Mouse (Mus musculus) midbrain, embryonic 12.5 days (tissue): ENCODE measurements around the gene Col5a3. TPM values are rescaled to one million over a fixed set of nuclear protein-coding genes. Genes with fewer than 3 reads are reported as not detected.
A peak's percentile ranks its signal among the peaks of the same experiment; 100 is the strongest.
"Not testable (repeated sequence)": the region's sequence is repeated elsewhere in the genome, so short reads cannot be mapped to it uniquely, and the experiment has no call there.

ENCODE experiments used
- ATAC-seq: fragments of 200-750 bp; cut with Nextera tagmentation; 2 replicates; pipeline ENCODE4 v1.8.0; 2017; ENCODE audit warnings: low read depth, moderate TSS enrichment, moderate library complexity; ENCODE audit not compliant: low FRiP score
- H3K27ac ChIP-seq: fragments of 300-500 bp; sonication (generic); replicated peaks from 2 replicates; pipeline ENCODE4 v1.5.1; 2016; ENCODE audit warnings: mild to moderate bottlenecking
- H3K27me3 ChIP-seq: fragments of 300-500 bp; sonication (generic); 2 replicates; pipeline ENCODE4 v1.6.1; 2016; ENCODE audit warnings: mild to moderate bottlenecking
- H3K36me3 ChIP-seq: fragments of 300-500 bp; sonication (generic); 2 replicates; pipeline ENCODE4 v1.6.1; 2016
- H3K4me1 ChIP-seq: fragments of 300-500 bp; sonication (generic); 2 replicates; pipeline ENCODE4 v1.6.1; 2016
- H3K4me2 ChIP-seq: fragments of 300-500 bp; sonication (generic); replicated peaks from 2 replicates; pipeline ENCODE4 v1.6.1; 2016; ENCODE audit warnings: mild to moderate bottlenecking, moderate library complexity
- H3K4me3 ChIP-seq: fragments of 300-500 bp; sonication (generic); 2 replicates; pipeline ENCODE4 v1.5.1; 2016; ENCODE audit warnings: mild to moderate bottlenecking
- H3K9ac ChIP-seq: fragments of 300-500 bp; sonication (generic); replicated peaks from 2 replicates; pipeline ENCODE4 v1.6.1; 2016; ENCODE audit warnings: mild to moderate bottlenecking, moderate library complexity
- H3K9me3 ChIP-seq: fragments of 300-500 bp; sonication (generic); 2 replicates; pipeline ENCODE4 v1.6.1; 2016; ENCODE audit warnings: mild to moderate bottlenecking
- WGBS: fragments of 180-500 bp; shearing (Covaris S2); methylation state at CpG from one replicate; pipeline ENCODE4 v1.1.7; 2016; 5-methylcytosine and 5-hydroxymethylcytosine counted together
- polyA plus RNA-seq: library from polyadenylated mRNA; unstranded; fragments of >200 nt; fragmentation: Nextera tagmentation; extraction: Ambion mirVana; gene quantifications from 2 replicates; pipeline ENCODE4 v1.2.1, GENCODE M21; 2016

Gene Col5a3
- 0.63 and 0.84 TPM in 2 replicates for polyA plus RNA-seq

DNA sequence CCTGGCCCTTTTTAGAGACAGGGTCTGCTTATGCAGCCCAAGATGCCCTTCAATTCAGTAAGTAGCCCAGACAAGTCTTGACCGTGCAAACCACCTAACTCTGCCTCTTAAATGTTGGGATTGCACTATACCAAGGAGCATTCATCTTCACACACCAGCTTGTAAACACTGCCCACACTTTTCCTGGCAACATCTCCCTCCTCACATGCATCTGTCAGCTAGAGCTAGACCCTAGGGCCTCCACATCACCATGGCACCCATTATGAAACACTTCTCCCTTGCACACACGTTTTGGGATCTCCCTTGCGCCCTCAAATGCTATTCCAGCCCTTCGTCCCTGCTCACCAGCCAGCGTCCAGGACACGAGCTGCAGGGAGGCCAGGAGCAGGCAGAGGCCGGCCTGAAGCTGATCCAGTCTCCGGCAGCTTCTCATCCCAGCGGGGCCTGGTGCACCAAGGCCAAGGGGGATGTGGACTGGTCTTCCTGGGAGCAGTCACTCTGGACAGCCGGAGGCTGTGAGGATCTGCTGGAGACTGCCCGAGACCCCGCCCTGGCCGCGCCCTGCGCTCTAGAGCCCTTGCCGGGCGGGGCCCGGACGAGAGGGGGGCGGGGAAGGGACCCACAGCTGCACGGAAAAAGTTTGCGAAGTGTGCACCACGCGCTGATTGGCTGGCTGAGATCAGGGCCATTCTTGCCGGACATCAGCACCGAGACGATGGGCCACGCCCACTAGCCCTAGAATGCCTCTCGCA, at the start of gene Col5a3:
Gene Col5a3 (minus strand): TSS at position 547 of the 752 bp plus-strand sequence.
- Histone ChIP-seq H3K9ac (peak within 1 kb of the TSS; percentile 39; the same call in 1 of the 2 replicates), H3K4me3 (peak within 1 kb of the TSS; percentile 31), H3K4me1 (peaks cover 10% of the 10 kb centered on the region), H3K4me2 (peak within 1 kb of the TSS; percentile 51), H3K27ac (no peak within 1 kb of the TSS), H3K36me3 (no peaks in the 10 kb centered on the region), H3K27me3 (peaks cover 48% of the 10 kb centered on the region), H3K9me3 (no peaks in the 10 kb centered on the region)
- 5% methylated on average over 24 of the region's 29 CpGs for WGBS
- peak; percentile 70; the same call in 1 of the 2 replicates for ATAC-seq

DNA sequence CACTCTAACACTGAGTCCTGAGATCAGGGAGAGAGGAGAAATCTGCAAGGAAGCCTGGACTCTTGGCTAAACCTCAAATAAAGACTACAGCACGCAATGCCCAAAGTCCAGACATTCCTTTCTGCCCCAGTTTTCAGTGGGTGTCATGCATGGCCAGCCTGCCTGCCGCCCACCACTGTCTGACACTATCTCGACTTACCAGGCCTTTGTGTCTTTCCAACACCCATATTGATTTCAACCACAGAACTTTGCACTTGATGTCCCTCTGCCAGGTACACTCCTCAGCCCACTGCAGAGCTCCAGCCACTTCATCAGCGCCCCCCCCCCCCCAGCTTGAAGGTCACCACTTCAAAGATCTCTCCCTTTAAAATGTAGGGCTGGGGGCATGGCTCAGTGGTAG, 47.4 kb upstream of the Col5a3 start:
- WGBS = 63% methylated on average over 4 of the region's 4 CpGs
- no peak for ATAC-seq
- H3K4me3 ChIP-seq = no peak overlapping the region

DNA sequence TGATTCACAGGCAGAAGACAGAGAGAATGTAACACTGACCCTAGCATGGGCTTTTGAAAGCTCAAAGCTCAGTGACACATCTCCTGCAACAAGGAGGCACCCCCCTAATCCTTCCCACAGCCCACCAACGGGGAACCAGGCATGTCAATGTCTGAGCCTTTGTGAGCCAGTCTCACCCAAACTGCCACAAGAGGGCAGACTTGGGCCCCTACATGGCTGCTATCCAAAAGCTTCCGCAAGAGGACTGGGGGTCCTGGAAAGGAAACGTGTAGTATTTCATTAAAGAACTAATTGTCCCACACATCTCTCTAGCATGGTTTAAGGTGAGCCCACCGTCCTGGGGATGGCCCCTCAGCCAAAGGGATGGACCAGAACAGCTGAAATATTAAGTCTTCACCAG, 47.0 kb upstream of the Col5a3 start:
- H3K27me3 ChIP-seq = peaks cover 16% of the 10 kb centered on the region
- H3K4me1 ChIP-seq = no peaks in the 10 kb centered on the region
- H3K36me3 ChIP-seq = no peaks in the 10 kb centered on the region
- H3K4me2 ChIP-seq = no peak overlapping the region
- no peak overlapping the region for H3K4me3 ChIP-seq
- no peaks in the 10 kb centered on the region for H3K9me3 ChIP-seq
- no peak for ATAC-seq
- H3K9ac ChIP-seq = no peak overlapping the region
- no peak overlapping the region for H3K27ac ChIP-seq
- WGBS = 12% methylated on average over 4 of the region's 4 CpGs

More for the DNA sequence above, 47.4 kb upstream of the Col5a3 start:
- H3K36me3 ChIP-seq = no peaks in the 10 kb centered on the region
- H3K9me3 ChIP-seq = no peaks in the 10 kb centered on the region
- no peaks in the 10 kb centered on the region for H3K4me1 ChIP-seq
- no peak overlapping the region for H3K9ac ChIP-seq
- H3K27me3 ChIP-seq = peaks cover 20% of the 10 kb centered on the region
- H3K4me2 ChIP-seq = no peak overlapping the region
- no peak overlapping the region for H3K27ac ChIP-seq

DNA sequence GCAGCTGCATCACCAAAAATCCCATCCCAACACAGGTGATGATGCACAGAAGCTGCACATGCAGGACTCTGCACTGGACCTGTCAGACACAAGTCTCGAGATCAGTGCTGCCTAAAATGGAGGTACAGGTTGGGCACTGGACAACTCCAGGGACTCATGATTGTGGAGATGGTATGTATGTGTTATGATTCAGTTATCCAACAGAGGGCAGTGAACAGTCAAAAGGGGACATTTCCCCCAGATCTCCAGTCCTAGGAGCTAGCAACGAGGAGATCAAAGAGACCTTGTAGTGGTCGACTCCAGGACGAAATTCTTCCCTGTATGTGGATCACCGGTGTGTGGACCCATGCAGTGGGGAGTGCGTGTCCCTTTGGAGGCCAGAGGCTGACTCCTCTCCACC, 45.1 kb upstream of the Col5a3 start:
- no peak overlapping the region for H3K9ac ChIP-seq
- no peaks in the 10 kb centered on the region for H3K36me3 ChIP-seq
- 55% methylated on average over 6 of the region's 6 CpGs for WGBS
- no peak overlapping the region for H3K4me2 ChIP-seq
- H3K27ac ChIP-seq = no peak overlapping the region
- H3K4me3 ChIP-seq = no peak overlapping the region
- no peak for ATAC-seq
- H3K4me1 ChIP-seq = no peaks in the 10 kb centered on the region
- 0 out of 2 replicates have a peak, but pooled peaks cover 6% of the 10 kb centered on the region for H3K27me3 ChIP-seq
- H3K9me3 ChIP-seq = no peaks in the 10 kb centered on the region

DNA sequence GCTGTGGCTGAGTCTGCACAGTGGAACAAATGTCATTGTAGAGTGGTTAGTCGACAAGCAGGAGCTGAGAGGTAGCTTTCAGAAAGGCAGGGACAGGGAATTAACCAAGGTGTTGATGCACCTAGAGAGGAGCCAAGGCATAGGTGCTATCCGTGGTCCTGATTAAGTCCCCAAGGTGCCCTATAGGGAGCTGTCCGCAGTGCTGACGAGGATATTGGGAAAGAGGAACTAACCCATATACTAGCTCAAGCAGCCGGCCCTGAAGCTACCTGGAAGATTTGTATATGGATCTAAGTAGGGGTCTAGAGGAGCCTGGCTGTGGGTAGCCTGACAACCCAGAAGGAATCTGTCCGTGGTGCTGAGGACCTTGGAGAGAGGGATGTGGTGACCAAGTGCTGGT, 42.3 kb upstream of the Col5a3 start:
- no peaks in the 10 kb centered on the region for H3K9me3 ChIP-seq
- H3K36me3 ChIP-seq = no peaks in the 10 kb centered on the region
- H3K9ac ChIP-seq = no peak overlapping the region
- 0 out of 2 replicates have a peak, but pooled peaks cover 21% of the 10 kb centered on the region for H3K27me3 ChIP-seq
- ATAC-seq = no peak
- H3K4me3 ChIP-seq = no peak overlapping the region
- no peak overlapping the region for H3K4me2 ChIP-seq
- H3K4me1 ChIP-seq = no peaks in the 10 kb centered on the region
- H3K27ac ChIP-seq = no peak overlapping the region
- 13% methylated on average over 6 of the region's 6 CpGs for WGBS

DNA sequence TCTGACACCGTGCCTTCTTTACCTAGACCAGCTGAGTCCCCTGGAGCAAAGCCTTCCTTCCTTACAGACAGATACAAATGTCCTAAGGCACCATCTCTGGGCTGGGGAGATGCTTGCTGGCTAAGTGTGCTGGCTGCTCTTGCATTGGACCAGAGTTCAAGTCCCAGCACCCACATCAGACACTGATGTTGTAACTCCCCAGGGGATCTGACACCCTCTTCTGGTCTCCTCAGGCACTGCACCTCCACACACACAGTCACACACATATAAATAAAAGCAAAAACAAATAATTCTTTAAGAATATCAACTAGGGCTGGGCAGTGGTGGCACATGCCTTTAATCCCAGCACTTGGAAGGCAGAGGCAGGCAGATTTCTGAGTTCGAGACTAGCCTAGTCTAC, 35.3 kb upstream of the Col5a3 start:
- 89% methylated on average over 2 of the region's 2 CpGs for WGBS
- no peak overlapping the region for H3K9ac ChIP-seq
- H3K27ac ChIP-seq = no peak overlapping the region
- H3K9me3 ChIP-seq = no peaks in the 10 kb centered on the region
- H3K4me2 ChIP-seq = no peak overlapping the region
- no peak overlapping the region for H3K4me3 ChIP-seq
- ATAC-seq = no peak
- H3K4me1 ChIP-seq = no peaks in the 10 kb centered on the region
- no peaks in the 10 kb centered on the region for H3K36me3 ChIP-seq
- H3K27me3 ChIP-seq = 0 out of 2 replicates have a peak, but pooled peaks cover 14% of the 10 kb centered on the region

DNA sequence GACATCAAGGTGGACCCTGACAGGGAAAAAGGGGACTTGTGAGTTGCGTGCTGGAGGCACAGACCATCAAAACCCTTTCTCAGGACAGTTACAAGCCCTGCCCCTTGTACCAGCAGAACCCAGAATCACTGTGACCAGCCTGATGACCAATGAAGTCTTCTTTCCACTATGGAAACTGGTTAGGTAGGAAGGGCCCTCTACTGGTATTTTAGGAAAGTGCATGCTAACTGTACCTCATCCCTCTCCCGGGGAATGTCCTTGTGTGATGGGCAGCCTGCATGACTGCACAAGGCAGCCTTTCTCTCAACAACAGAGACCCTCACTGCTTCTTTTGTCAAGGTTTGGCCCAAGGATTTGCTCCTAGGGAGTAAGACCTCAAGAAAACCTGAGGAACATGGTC, 27.8 kb upstream of the Col5a3 start:
- Histone ChIP-seq H3K4me2 (no peak overlapping the region), H3K27me3 (no peaks in the 10 kb centered on the region), H3K9me3 (no peaks in the 10 kb centered on the region), H3K9ac (no peak overlapping the region), H3K4me3 (no peak overlapping the region), H3K27ac (no peak overlapping the region), H3K36me3 (no peaks in the 10 kb centered on the region), H3K4me1 (no peaks in the 10 kb centered on the region)
- WGBS = 32% methylated on average over 2 of the region's 2 CpGs
- no peak for ATAC-seq

DNA sequence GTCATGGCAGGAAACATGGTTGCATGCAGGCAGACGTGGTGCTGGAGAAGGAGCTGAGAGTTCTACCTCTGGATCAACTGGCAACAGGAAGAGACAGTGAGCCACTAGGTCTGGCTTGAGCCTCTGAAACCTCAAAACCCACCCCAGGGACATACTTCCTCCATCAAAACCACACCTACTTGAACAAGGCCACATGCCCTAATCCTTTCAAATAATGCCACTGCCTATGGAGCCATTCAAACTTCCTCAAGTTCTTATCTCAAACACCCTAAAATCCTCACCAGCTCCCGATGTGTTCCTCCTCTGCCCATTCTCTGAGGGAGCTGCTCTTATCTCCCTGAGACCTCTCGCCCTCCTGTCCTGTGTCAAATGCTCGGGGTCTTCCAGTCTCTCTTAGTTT, 27.3 kb upstream of the Col5a3 start:
- no peaks in the 10 kb centered on the region for H3K36me3 ChIP-seq
- no peak overlapping the region for H3K4me3 ChIP-seq
- 74% methylated on average over 4 of the region's 4 CpGs for WGBS
- no peak overlapping the region for H3K4me2 ChIP-seq
- H3K9ac ChIP-seq = no peak overlapping the region
- H3K27me3 ChIP-seq = no peaks in the 10 kb centered on the region; the same call in 1 of the 2 replicates
- ATAC-seq = no peak
- no peaks in the 10 kb centered on the region for H3K9me3 ChIP-seq
- no peak overlapping the region for H3K27ac ChIP-seq
- no peaks in the 10 kb centered on the region for H3K4me1 ChIP-seq

DNA sequence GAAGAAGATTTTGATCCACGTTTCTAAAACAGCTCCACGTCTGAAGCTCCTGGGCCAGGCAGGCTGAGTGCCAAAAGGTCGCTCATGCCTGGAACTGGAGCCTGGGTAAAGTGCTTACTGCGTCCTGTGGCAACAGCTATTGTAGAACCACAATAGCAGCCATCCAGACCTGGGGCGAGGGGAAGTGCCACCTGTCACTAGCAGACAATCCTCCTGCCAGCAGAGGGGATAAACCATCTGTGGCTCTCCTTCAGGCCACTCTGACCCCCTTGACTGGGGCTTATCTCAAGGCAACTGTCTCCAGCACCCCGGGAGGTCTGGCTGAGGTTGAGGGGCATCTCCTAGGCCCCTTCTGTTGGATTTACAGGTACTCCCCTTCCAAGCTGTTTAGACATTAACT, 24.1 kb upstream of the Col5a3 start:
- no peaks in the 10 kb centered on the region for H3K4me1 ChIP-seq
- no peak for ATAC-seq
- 38% methylated on average over 6 of the region's 6 CpGs for WGBS

DNA sequence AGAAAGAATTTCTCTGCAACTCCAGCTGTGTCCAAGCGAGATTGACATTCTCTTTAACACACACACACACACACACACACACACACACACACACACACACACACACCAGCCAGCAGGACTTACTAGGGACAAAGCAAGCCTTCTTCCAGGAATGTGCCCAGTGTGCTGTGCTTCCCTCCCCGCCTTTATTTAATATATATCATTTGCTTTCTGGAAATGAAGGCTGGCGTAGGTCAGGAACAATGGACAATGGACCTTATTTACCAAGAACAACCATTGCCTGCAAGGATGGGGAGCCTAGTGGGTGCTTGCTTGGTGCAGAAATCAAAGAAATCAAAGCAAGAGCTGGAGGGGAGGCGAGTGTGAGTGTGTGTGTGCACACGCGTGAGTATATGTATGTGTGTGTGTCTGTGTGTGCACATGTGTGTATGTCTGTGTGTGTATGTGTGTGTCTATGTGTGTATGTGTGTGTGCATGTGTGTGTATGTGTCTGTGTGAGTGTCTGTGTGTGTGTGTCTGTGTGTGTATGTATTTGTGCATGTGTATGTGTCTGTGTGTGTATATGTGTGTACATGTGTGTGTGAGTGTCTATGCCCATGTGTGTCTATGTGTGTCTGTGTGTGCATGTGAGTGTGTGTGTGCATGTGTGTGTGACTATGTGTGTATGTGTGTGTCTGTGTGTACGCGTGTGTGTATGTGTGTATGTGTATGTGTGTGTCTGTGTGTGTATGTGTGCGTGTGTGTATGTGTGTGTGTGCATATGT, 22.5 kb upstream of the Col5a3 start:
- Histone ChIP-seq H3K4me3 (no peak overlapping the region), H3K9ac (no peak overlapping the region; the same call in 1 of the 2 replicates), H3K9me3 (no peaks in the 10 kb centered on the region), H3K4me2 (no peak overlapping the region), H3K36me3 (no peaks in the 10 kb centered on the region), H3K4me1 (no peaks in the 10 kb centered on the region), H3K27ac (no peak overlapping the region), H3K27me3 (no peaks in the 10 kb centered on the region; the same call in 1 of the 2 replicates)
- no peak for ATAC-seq
- WGBS = 79% methylated on average over 9 of the region's 9 CpGs

More for the DNA sequence above, 24.1 kb upstream of the Col5a3 start:
- Histone ChIP-seq H3K9ac (no peak overlapping the region), H3K4me3 (no peak overlapping the region), H3K9me3 (no peaks in the 10 kb centered on the region), H3K4me2 (no peak overlapping the region), H3K27ac (no peak overlapping the region), H3K27me3 (no peaks in the 10 kb centered on the region; the same call in 1 of the 2 replicates), H3K36me3 (no peaks in the 10 kb centered on the region)

DNA sequence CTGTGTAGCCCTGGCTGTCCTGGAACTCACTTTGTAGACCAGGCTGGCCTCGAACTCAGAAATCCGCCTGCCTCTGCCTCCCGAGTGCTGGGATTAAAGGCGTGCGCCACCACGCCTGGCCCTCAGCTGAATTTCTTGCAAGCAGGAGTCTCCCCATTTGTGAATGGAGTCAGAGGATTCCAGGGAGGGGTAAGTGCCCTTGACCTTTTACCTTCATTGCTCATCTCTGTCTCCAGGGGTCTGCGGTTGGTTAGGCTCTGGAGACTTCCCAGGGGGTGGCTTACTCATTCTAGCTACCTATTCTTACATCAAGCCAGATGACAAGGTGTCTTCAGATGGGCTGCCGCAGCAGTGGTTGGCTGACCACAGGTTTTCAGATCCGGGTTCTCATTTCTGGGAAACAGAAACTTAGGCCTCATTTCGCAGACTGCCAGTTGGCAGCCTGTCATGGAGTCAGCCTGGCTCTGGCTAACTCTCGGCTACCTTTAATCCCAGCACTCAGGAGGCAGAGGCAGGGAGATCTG, 20.6 kb upstream of the Col5a3 start:
- H3K4me1 ChIP-seq, ATAC-seq: not testable (repeated sequence)

DNA sequence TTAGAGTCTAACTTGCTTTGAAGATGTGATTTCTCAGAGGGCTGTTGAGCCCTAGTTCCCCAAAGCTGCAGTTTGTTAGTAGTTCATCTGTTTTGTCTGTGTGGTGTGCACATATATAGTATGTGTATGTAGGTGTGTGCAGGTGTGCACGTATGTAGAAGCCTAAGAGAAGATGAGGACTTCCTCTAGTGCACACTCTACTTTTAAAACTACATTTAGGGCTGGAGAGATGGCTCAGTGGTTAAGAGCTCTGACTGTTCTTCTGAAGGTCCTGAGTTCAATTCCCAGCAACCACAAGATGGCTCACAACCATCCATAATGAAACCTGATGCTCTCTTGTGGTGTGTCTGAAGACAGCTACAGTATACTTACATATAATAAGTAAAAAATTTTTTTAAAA, 20.0 kb upstream of the Col5a3 start:
- H3K9ac ChIP-seq = no peak overlapping the region
- ATAC-seq = no peak
- H3K27ac ChIP-seq = no peak overlapping the region
- no peaks in the 10 kb centered on the region for H3K9me3 ChIP-seq
- H3K27me3 ChIP-seq = peaks cover 5% of the 10 kb centered on the region; the same call in 1 of the 2 replicates
- H3K36me3 ChIP-seq = no peaks in the 10 kb centered on the region
- WGBS = 79% methylated on average over 1 of the region's 1 CpGs
- H3K4me1 ChIP-seq = no peaks in the 10 kb centered on the region
- H3K4me2 ChIP-seq = no peak overlapping the region
- no peak overlapping the region for H3K4me3 ChIP-seq

More for the DNA sequence above, 20.6 kb upstream of the Col5a3 start:
- H3K9me3 ChIP-seq, H3K9ac ChIP-seq, H3K4me2 ChIP-seq, H3K36me3 ChIP-seq, H3K4me3 ChIP-seq, H3K27ac ChIP-seq, H3K27me3 ChIP-seq: not testable (repeated sequence)
- 90% methylated on average over 11 of the region's 11 CpGs for WGBS
